Mouse (Mus musculus) liver, postnatal 0 days (tissue): ENCODE measurements around the gene Pacrg.

Experiments
- CTCF ChIP-seq: sonication (generic); IDR thresholded peaks from 2 replicates; pipeline ENCODE4 v1.5.1; 2016; ENCODE audit warnings: antibody characterized with exemption, low read depth
- EP300 ChIP-seq: IDR thresholded peaks from 2 replicates; pipeline ENCODE4 v1.6.1; 2016; ENCODE audit warnings: antibody characterized with exemption, low read depth, mild to moderate bottlenecking

DNA sequence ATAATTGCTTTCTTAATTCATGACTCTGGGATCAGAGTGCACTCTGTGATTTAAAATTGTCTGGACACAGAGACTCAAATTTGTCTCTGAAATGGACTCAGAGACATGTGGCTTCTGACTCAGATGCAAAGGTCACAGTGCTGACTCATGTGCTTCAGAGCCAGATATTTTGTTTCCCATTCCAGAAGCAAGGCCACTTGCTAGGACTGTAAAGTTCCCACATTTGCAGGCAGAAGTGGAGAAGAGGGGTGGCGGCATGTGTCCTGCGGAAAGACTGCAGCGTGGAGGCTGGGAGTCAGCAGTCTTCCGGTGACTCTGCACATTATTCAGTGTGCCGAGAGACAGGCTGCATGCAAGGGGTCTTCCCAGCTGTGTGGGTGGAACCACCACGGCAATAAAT lies 137.3 kb downstream of the Pacrg start:
- TF ChIP-seq CTCF (no peak), EP300 (no peak)
